Mouse (Mus musculus): Measurements from ENCODE around the gene Prrg2. TPM values are rescaled to one million over a fixed set of nuclear protein-coding genes. Genes with fewer than 3 reads are reported as not detected.
A peak's percentile ranks its signal among the peaks of the same experiment; 100 is the strongest.
"Not testable (repeated sequence)": the region's sequence is repeated elsewhere in the genome, so short reads cannot be mapped to it uniquely, and the experiment has no call there.

Gene Prrg2
- polyA plus RNA-seq (2011; ENCODE audit: insufficient read depth, insufficient read length, low replicate concordance, missing spikeins), result 13.8 and 18.2 TPM in 2 replicates

DNA sequence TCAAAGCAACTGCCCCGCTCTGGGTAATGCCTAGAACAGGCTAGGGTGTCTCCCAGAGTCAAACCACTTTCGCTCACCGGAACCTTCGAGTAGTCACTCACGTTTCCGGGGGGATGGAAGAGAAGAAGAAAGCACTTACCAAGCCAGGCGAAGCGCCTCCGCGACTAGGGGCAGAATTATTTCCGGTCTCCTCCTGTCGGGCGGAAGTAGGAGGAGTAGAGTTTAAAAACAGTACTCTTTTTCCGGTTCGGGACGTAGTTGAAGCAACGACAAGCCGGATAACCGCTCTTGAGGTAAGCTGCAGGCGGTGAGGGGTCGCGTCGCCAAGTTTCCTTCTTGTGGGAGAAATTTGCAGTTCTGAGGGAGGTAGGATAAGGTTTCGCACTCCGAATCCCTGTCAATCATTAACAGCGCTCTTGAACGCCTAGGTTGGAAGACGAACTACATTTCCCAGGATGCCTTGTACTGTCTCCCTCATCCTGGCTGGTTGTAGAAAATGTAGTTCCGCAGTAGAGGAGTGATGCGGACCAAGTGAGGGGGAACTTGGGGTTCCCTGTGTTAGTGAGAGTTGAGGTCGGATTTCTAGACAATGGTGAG lies at the start of gene Prrg2, which contains the start of gene Nosip:
Gene Prrg2 (minus strand): TSS at position 439 of the 597 bp plus-strand sequence.
Gene Nosip (plus strand): TSS at position 191 of the 597 bp plus-strand sequence.
- under 1% methylated on average over 31 of the region's 31 CpGs for WGBS
- no peaks in the 10 kb centered on the region; the same call in 1 of the 2 replicates for H3K4me1 ChIP-seq (ENCODE audit: control insufficient read depth, insufficient read depth, low read length)
- H3K27ac ChIP-seq (ENCODE audit: control insufficient read depth, insufficient read depth, low read depth, low read length, poor library complexity), result peak within 1 kb of the TSS; percentile 93
- H3K4me3 ChIP-seq (replicated peaks; ENCODE audit: control insufficient read depth, low read depth, low read length), result peak within 1 kb of the TSS; percentile 86
- TF ChIP-seq POLR2A (IDR thresholded peaks at IDR 0.05; ENCODE audit: borderline replicate concordance, control insufficient read depth, low read depth, low read length) (no peak), CTCF (IDR thresholded peaks at IDR 0.05; ENCODE audit: control insufficient read depth, insufficient read depth, low read length) (peak; percentile 8; the same call in 1 of the 2 replicates)

DNA sequence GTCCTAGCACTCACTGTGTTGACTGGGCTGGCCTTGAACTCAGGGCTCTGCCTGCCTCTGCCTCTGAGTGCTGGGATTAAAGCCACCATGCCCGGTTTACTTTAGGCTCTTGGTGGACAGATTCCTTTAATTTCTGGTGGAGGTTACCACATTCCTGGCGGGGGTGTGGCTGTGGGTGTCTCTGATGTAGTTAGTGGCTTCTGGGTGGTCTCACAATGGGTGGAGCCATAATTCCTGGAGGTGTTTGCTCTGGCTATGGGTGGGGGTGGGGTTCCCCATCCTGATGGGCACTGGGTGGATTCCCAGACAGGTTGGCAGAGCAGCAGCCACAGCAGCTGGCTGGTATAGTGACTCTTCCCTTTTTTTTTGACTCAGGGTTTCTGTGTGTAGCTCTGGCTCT lies 49.5 kb upstream of the Prrg2 start:
- no peak overlapping the region for H3K4me3 ChIP-seq (replicated peaks; ENCODE audit: control insufficient read depth, low read depth, low read length)
- H3K27ac ChIP-seq (ENCODE audit: control insufficient read depth, insufficient read depth, low read depth, low read length, poor library complexity), result no peak overlapping the region
- TF ChIP-seq CTCF (IDR thresholded peaks at IDR 0.05; ENCODE audit: control insufficient read depth, insufficient read depth, low read length), result no peak
- TF ChIP-seq POLR2A (IDR thresholded peaks at IDR 0.05; ENCODE audit: borderline replicate concordance, control insufficient read depth, low read depth, low read length), result no peak
- 69% methylated on average over 2 of the region's 2 CpGs for WGBS
- no peaks in the 10 kb centered on the region; the same call in 1 of the 2 replicates for H3K4me1 ChIP-seq (ENCODE audit: control insufficient read depth, insufficient read depth, low read length)

DNA sequence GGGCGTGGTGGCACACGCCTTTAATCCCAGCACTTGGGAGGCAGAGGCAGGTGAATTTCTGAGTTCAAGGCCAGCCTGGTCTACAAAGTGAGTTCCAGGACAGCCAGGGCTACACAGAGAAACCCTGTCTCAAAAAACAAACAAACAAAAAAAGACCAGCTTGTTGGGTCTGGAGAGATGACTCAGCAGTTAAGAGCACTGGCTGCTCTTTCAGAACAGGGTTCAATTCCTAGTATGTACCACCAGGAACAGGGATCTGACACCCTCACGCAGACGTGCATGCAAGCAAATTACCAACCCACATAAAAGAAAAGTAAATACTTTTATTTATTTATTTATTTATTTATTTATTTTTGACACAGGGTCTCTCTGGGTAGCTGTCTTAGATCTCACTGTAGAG lies 47.6 kb upstream of the Prrg2 start:
- WGBS, result 70% methylated on average over 4 of the region's 4 CpGs

DNA sequence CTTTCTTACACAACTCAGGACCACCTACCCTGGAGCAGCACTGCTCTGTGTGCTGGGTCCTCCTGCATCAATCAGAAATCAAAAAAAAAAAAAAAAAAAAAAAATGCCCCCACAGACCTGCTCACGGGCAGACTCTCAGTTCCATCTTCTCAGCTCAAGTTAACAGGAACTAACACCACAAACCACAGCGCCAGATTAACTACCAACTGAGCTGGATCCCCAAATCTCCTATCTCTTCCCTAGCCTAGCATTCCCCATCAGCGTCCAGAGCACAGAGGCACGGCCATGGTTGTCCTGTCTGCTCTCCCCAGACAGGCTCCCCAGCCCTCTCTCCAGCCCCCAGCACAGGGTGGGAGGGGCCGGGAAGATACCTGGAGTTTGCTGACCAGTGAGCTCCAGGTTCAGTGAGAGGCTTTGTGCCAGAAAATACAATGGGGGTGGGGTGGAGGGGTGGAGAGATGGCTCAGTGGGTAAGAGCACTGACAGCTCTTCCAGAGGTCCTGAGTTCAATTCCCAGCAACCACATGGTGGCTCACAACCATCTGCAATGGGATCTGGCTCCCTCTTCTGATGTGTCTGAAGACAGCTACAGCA lies 44.7 kb upstream of the Prrg2 start:
- no peaks in the 10 kb centered on the region; the same call in 1 of the 2 replicates for H3K4me1 ChIP-seq (ENCODE audit: control insufficient read depth, insufficient read depth, low read length)
- TF ChIP-seq POLR2A (IDR thresholded peaks at IDR 0.05; ENCODE audit: borderline replicate concordance, control insufficient read depth, low read depth, low read length) (no peak), CTCF (IDR thresholded peaks at IDR 0.05; ENCODE audit: control insufficient read depth, insufficient read depth, low read length) (no peak)
- WGBS, result 26% methylated on average over 5 of the region's 5 CpGs
- no peak overlapping the region for H3K4me3 ChIP-seq (replicated peaks; ENCODE audit: control insufficient read depth, low read depth, low read length)
- H3K27ac ChIP-seq (ENCODE audit: control insufficient read depth, insufficient read depth, low read depth, low read length, poor library complexity), result no peak overlapping the region

More for the DNA sequence above, 47.6 kb upstream of the Prrg2 start:
- not testable (repeated sequence) for H3K4me3 ChIP-seq (replicated peaks; ENCODE audit: control insufficient read depth, low read depth, low read length); H3K27ac ChIP-seq (ENCODE audit: control insufficient read depth, insufficient read depth, low read depth, low read length, poor library complexity); H3K4me1 ChIP-seq (ENCODE audit: control insufficient read depth, insufficient read depth, low read length)

DNA sequence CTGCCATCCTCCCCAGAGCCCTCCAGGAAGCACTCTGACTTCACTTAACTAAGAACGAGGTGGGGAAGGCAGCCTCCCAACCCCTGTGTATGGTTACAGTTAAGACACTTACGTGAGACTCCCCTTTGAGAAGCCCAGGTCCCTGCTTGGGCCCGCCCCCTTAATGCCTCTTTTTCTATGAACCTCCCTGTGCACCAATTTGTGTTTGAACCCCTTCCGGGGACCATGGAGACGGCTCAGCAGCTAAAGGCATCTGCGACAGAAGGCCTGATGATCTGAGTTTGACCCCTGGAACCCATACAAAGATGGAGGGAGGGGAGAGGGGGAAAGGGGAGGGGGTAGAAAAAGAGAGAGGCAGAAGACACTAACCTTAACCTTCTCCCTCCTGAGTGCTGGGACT lies 44.0 kb upstream of the Prrg2 start:
- WGBS, result 70% methylated on average over 6 of the region's 6 CpGs
- Histone ChIP-seq H3K4me1 (ENCODE audit: control insufficient read depth, insufficient read depth, low read length) (no peaks in the 10 kb centered on the region; the same call in 1 of the 2 replicates), H3K4me3 (replicated peaks; ENCODE audit: control insufficient read depth, low read depth, low read length) (no peak overlapping the region), H3K27ac (ENCODE audit: control insufficient read depth, insufficient read depth, low read depth, low read length, poor library complexity) (no peak overlapping the region)
- TF ChIP-seq POLR2A (IDR thresholded peaks at IDR 0.05; ENCODE audit: borderline replicate concordance, control insufficient read depth, low read depth, low read length) (no peak), CTCF (IDR thresholded peaks at IDR 0.05; ENCODE audit: control insufficient read depth, insufficient read depth, low read length) (no peak)

DNA sequence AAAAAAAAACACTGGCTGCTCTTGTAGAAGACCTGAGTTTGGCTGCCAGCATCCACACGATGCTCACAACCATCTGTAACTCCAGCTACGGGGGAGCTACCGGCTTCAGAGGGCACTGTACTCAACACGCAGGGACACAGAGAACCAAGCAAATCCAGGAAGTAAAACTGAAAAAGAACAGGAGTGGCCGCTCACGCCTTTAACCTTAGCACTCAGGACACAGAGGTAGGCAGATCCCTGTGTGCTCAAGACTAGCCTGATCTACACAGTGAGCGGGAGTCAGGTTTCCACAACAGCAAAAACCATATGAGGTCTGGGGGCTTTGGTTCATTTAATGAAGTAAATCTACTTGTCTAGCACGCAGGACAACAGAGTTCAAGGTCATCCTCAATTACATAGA lies 43.0 kb upstream of the Prrg2 start:
- Histone ChIP-seq H3K4me3 (replicated peaks; ENCODE audit: control insufficient read depth, low read depth, low read length) (no peak overlapping the region), H3K27ac (ENCODE audit: control insufficient read depth, insufficient read depth, low read depth, low read length, poor library complexity) (no peak overlapping the region), H3K4me1 (ENCODE audit: control insufficient read depth, insufficient read depth, low read length) (no peaks in the 10 kb centered on the region; the same call in 1 of the 2 replicates)
- no peak for TF ChIP-seq POLR2A (IDR thresholded peaks at IDR 0.05; ENCODE audit: borderline replicate concordance, control insufficient read depth, low read depth, low read length)
- TF ChIP-seq CTCF (IDR thresholded peaks at IDR 0.05; ENCODE audit: control insufficient read depth, insufficient read depth, low read length), result no peak
- 72% methylated on average over 8 of the region's 8 CpGs for WGBS

DNA sequence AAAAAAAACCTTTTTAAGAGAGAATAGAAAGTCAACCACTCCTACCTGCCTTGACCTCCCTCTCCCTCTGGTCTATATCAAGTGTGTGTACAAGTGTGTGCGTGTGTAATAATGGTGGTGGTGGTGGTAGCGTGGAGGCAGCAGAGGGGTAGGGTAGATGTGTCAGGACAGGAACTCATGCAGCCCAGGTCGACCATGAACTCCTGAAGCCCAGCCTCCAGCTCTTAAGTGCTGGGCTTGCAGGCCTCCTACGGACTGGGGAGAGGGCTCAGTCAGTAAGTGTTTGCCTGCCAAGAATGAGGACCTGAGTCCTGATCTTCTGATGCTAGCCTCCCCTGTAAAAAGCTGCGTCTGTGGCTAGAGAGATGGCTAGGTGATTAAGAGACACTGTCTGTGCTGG lies 42.5 kb upstream of the Prrg2 start:
- TF ChIP-seq CTCF (IDR thresholded peaks at IDR 0.05; ENCODE audit: control insufficient read depth, insufficient read depth, low read length), result no peak
- TF ChIP-seq POLR2A (IDR thresholded peaks at IDR 0.05; ENCODE audit: borderline replicate concordance, control insufficient read depth, low read depth, low read length), result no peak
- Histone ChIP-seq H3K4me3 (replicated peaks; ENCODE audit: control insufficient read depth, low read depth, low read length) (no peak overlapping the region), H3K27ac (ENCODE audit: control insufficient read depth, insufficient read depth, low read depth, low read length, poor library complexity) (no peak overlapping the region), H3K4me1 (ENCODE audit: control insufficient read depth, insufficient read depth, low read length) (no peaks in the 10 kb centered on the region; the same call in 1 of the 2 replicates)
- WGBS, result 80% methylated on average over 5 of the region's 5 CpGs

DNA sequence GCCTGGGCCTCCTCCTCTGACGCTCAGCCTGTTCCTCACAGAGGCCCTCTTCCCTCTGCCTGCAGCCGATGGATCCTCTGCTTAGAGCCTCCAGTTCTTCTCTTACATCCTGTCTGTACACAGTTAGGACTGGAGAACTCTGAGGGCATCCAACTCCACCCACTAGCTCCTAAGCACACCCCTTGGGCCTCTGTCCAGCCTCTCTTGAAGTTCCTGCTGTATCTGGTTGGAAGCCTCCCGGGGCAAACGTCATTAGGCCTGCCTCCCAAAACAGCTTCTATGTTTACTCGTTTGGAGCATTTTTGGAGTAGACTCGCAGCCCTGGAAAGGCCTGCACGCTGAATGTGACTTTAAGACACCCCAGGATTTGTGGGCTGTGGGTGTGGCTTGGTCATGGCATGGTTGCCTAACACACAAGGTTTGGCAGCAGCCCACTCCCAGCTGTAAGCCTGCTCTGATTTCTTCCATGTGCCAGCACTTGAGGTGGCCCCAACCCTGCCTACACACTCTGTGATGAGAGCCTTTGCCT lies 41.2 kb upstream of the Prrg2 start, which contains the start of gene Fcgrt:
Gene Fcgrt (minus strand): TSS at position 200 of the 529 bp plus-strand sequence.
- 0 out of 2 replicates have a peak, but pooled peaks have one; percentile 30 for TF ChIP-seq POLR2A (IDR thresholded peaks at IDR 0.05; ENCODE audit: borderline replicate concordance, control insufficient read depth, low read depth, low read length)
- no peak for TF ChIP-seq CTCF (IDR thresholded peaks at IDR 0.05; ENCODE audit: control insufficient read depth, insufficient read depth, low read length)
- peak within 1 kb of the TSS; percentile 24 for H3K27ac ChIP-seq (ENCODE audit: control insufficient read depth, insufficient read depth, low read depth, low read length, poor library complexity)
- WGBS, result 15% methylated on average over 7 of the region's 7 CpGs
- peak within 1 kb of the TSS; percentile 22 for H3K4me3 ChIP-seq (replicated peaks; ENCODE audit: control insufficient read depth, low read depth, low read length)
- no peaks in the 10 kb centered on the region; the same call in 1 of the 2 replicates for H3K4me1 ChIP-seq (ENCODE audit: control insufficient read depth, insufficient read depth, low read length)
